Mouse (Mus musculus): ENCODE results near the gene Plxna2. TPM values are rescaled to one million over a fixed set of nuclear protein-coding genes. Genes with fewer than 3 reads are reported as not detected.

Gene Plxna2
- polyA plus RNA-seq, 1 experiment from 2014 or later, result 10.1 TPM

DNA sequence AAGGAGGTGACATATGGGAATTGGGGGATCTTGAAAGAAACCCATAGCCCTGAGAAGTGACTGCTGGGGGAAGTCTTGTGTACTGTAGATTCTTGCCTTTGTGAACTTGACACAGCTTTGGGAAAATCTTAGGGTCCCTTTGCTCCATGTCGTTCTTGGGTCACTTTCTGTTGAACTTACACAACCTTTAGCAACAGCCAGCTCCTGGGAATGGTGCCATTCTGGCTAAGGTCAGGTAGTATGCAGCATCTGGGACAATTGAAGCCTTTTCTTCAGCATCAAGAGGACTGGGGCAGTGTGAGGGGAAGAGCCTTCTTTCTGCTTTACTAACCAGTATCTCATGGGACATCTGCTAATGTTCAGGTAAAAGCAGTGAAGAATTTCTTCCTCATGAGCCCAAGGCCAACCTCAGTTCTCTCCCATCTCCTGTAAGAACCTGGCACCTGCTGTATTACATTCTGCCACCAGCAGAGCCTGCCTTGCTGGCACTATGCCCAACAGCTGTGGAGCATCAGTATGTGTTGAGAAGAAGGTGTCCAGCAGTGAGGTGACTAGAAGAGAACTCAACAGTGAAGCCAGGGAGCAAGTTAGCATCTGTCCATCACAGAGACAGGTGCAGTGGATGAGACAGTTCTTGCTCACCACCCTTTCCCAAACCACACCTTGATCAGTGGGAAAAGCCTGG, 86.3 kb downstream of the Plxna2 start:
- Histone ChIP-seq H3K4me3 (ENCODE audit: low read depth, low read length) (no peak overlapping the region), H3K27ac (ENCODE audit: low read depth) (no peak overlapping the region), H3K4me2 (no peak overlapping the region), H3K4me1 (ENCODE audit: insufficient read depth) (no peaks in the 10 kb centered on the region), H3K9me3 (ENCODE audit: low read depth, low read length) (no peaks in the 10 kb centered on the region), H3K9ac (no peak overlapping the region), H3K36me3 (ENCODE audit: insufficient read depth) (no peaks in the 10 kb centered on the region), H3K27me3 (ENCODE audit: insufficient read depth, low read length) (no peaks in the 10 kb centered on the region)
- TF ChIP-seq CTCF (IDR thresholded peaks at IDR 0.05; ENCODE audit: low read depth), result no peak
- no peak for DNase-seq
- WGBS, result 71% methylated on average over 1 of the region's 1 CpGs
- no peak for ATAC-seq (ENCODE audit: insufficient read depth)

DNA sequence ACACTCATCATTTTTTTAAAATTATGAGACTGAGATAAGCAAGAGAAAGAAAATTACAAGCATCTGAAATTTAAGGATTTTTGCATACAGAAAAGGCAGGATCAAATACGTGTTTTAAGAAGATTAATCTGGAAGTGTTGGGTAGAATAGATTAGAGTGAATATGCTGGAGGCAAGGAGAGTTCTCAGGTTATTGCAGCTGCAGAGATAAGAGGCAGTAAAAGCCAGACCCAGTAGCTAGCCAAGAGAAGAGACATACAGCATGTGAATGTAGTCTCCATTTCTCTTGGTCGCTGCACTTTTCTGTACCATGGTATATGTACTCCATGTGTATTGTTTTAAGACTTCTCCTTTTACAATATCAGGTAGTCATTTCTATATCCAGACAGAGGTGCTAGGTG, 88.5 kb downstream of the Plxna2 start:
- no peak for DNase-seq
- no peaks in the 10 kb centered on the region for H3K36me3 ChIP-seq (ENCODE audit: insufficient read depth)
- ATAC-seq (ENCODE audit: insufficient read depth), result no peak
- no peak overlapping the region for H3K4me2 ChIP-seq
- no peaks in the 10 kb centered on the region for H3K27me3 ChIP-seq (ENCODE audit: insufficient read depth, low read length)
- no peak for TF ChIP-seq CTCF (IDR thresholded peaks at IDR 0.05; ENCODE audit: low read depth)
- H3K9me3 ChIP-seq (ENCODE audit: low read depth, low read length), result no peaks in the 10 kb centered on the region
- H3K9ac ChIP-seq, result no peak overlapping the region
- no peaks in the 10 kb centered on the region for H3K4me1 ChIP-seq (ENCODE audit: insufficient read depth)
- WGBS, result 70% methylated on average over 2 of the region's 2 CpGs
- no peak overlapping the region for H3K4me3 ChIP-seq (ENCODE audit: low read depth, low read length)
- no peak overlapping the region for H3K27ac ChIP-seq (ENCODE audit: low read depth)

DNA sequence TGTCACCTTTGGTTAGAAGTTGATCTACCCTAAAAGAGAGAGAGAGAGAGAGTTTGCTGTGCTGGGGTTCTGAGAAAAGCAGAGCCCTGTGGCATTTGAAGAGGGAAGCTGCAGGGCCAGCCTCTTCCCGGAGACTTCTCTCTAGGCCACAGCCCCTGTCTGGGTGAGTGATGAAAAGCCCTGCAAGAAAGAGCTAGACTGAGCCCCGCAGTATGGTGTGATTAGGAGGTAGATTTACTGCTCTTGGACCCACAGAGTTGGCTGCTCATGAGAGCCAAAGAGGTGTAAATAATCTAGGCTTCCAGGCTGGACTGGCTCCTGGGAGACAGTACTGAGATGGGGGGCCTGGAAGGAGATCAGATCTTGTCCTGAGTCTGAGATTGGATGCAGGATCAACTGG, 94.4 kb downstream of the Plxna2 start:
- no peak overlapping the region for H3K4me2 ChIP-seq
- no peaks in the 10 kb centered on the region for H3K9me3 ChIP-seq (ENCODE audit: low read depth, low read length)
- no peak overlapping the region for H3K9ac ChIP-seq
- WGBS, result 38% methylated on average over 2 of the region's 2 CpGs
- no peak overlapping the region for H3K4me3 ChIP-seq (ENCODE audit: low read depth, low read length)
- H3K27me3 ChIP-seq (ENCODE audit: insufficient read depth, low read length), result no peaks in the 10 kb centered on the region
- no peaks in the 10 kb centered on the region for H3K36me3 ChIP-seq (ENCODE audit: insufficient read depth)
- DNase-seq (no peak), ATAC-seq (ENCODE audit: insufficient read depth) (no peak)
- H3K27ac ChIP-seq (ENCODE audit: low read depth), result no peak overlapping the region
- H3K4me1 ChIP-seq (ENCODE audit: insufficient read depth), result no peaks in the 10 kb centered on the region
- TF ChIP-seq CTCF (IDR thresholded peaks at IDR 0.05; ENCODE audit: low read depth), result no peak

DNA sequence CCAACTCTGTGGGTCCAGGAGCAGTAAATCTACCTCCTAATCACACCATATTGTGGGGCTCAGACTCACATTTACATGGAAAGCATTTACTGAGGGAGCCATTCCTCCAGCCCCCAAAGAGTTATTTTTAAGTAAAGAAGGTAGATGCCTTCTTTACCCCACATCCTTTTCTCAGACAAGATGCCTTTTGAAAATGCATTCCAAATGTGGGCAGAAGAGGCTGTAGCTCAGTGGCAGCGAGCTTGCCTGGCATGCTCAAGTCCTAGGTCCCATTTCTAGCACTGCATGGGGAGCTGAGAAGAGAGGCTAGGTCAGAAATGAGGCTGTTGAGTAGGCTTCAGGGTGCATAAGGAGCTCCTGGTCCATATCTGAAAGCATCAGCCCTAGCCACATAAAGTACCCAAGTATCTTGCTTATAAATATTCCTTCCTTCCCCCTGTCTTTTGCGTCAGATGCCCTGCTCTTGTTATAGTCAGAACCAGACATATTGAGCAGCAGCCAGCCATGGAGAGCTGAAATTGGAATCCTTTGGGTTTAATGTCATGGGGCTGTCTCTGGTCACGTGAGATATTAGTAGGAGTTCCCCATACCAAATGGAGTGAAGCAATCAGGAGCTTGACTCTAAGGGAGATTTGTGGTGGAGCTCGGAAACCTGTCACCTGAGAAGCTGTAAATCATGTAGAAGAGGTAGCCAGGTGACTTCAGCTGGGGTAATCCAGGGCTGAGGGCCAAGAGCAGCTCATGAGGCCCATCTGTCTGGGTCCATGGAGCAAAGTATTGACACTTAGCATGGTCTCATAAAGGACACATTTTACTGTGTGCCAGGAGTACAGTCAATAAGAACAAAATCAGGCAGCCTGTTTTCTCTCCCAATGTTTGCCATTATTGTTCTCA, 96.4 kb downstream of the Plxna2 start:
- H3K9ac ChIP-seq, result no peak overlapping the region
- DNase-seq (no peak), ATAC-seq (ENCODE audit: insufficient read depth) (no peak)
- H3K27ac ChIP-seq (ENCODE audit: low read depth), result no peak overlapping the region
- no peak overlapping the region for H3K4me2 ChIP-seq
- no peak for TF ChIP-seq CTCF (IDR thresholded peaks at IDR 0.05; ENCODE audit: low read depth)
- 81% methylated on average over 4 of the region's 4 CpGs for WGBS
- H3K4me1 ChIP-seq (ENCODE audit: insufficient read depth), result no peaks in the 10 kb centered on the region
- no peak overlapping the region for H3K4me3 ChIP-seq (ENCODE audit: low read depth, low read length)
- H3K36me3 ChIP-seq (ENCODE audit: insufficient read depth), result no peaks in the 10 kb centered on the region
- H3K9me3 ChIP-seq (ENCODE audit: low read depth, low read length), result no peaks in the 10 kb centered on the region
- H3K27me3 ChIP-seq (ENCODE audit: insufficient read depth, low read length), result no peaks in the 10 kb centered on the region

DNA sequence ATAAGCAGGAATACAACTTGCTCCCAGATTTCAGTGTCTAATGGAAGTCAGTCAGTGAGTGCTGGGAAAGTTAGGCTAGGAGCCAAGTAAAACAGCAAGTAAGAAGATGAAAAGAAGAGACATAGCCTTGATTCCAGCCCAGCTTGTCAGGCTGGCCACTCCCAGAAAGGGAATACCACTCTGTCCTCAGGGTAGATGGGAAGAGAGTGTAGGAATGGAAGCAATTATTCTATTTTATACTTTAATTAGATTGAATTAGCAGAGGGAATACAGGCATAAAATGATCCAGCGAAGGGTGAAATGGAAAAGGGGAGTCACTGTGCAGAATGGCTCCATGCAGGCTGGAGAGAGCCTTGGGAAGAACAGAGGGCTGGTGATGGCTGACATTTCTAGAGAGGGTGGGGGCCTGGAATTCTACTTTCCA, 99.4 kb downstream of the Plxna2 start:
- Histone ChIP-seq H3K4me2 (no peak overlapping the region), H3K4me3 (ENCODE audit: low read depth, low read length) (no peak overlapping the region), H3K4me1 (ENCODE audit: insufficient read depth) (no peaks in the 10 kb centered on the region), H3K36me3 (ENCODE audit: insufficient read depth) (no peaks in the 10 kb centered on the region), H3K9ac (no peak overlapping the region), H3K9me3 (ENCODE audit: low read depth, low read length) (no peaks in the 10 kb centered on the region), H3K27me3 (ENCODE audit: insufficient read depth, low read length) (no peaks in the 10 kb centered on the region), H3K27ac (ENCODE audit: low read depth) (no peak overlapping the region)
- TF ChIP-seq CTCF (IDR thresholded peaks at IDR 0.05; ENCODE audit: low read depth), result no peak
- DNase-seq (peak; percentile 33), ATAC-seq (ENCODE audit: insufficient read depth) (peak; percentile 35; the same call in 1 of the 2 replicates)
- 77% methylated on average over 1 of the region's 1 CpGs for WGBS

DNA sequence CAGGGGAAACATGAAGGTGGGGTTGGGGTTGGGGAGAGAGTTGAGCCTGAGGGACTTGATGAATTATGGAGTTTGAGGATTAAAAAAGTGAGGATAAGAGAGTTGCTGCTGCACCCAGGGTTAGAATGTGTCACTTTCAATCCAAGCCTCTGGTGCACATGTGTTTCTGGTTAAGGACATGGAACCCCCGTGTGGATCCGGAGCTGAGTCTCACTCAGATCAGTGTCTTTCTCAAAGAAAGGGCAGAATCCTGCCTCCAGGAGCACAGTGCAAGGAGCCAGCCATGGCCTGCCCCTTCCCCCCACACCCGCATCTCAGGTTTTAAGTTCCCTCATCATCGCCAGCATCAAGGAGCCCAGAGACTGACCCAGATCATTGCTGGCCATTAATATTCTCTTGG, 102.4 kb downstream of the Plxna2 start:
- H3K4me1 ChIP-seq (ENCODE audit: insufficient read depth), result no peaks in the 10 kb centered on the region
- no peaks in the 10 kb centered on the region for H3K27me3 ChIP-seq (ENCODE audit: insufficient read depth, low read length)
- no peak overlapping the region for H3K4me3 ChIP-seq (ENCODE audit: low read depth, low read length)
- no peak for TF ChIP-seq CTCF (IDR thresholded peaks at IDR 0.05; ENCODE audit: low read depth)
- H3K27ac ChIP-seq (ENCODE audit: low read depth), result no peak overlapping the region
- ATAC-seq (ENCODE audit: insufficient read depth) (no peak), DNase-seq (no peak)
- H3K4me2 ChIP-seq, result no peak overlapping the region
- H3K36me3 ChIP-seq (ENCODE audit: insufficient read depth), result no peaks in the 10 kb centered on the region
- H3K9ac ChIP-seq, result no peak overlapping the region
- no peaks in the 10 kb centered on the region for H3K9me3 ChIP-seq (ENCODE audit: low read depth, low read length)
- WGBS, result 64% methylated on average over 4 of the region's 4 CpGs

DNA sequence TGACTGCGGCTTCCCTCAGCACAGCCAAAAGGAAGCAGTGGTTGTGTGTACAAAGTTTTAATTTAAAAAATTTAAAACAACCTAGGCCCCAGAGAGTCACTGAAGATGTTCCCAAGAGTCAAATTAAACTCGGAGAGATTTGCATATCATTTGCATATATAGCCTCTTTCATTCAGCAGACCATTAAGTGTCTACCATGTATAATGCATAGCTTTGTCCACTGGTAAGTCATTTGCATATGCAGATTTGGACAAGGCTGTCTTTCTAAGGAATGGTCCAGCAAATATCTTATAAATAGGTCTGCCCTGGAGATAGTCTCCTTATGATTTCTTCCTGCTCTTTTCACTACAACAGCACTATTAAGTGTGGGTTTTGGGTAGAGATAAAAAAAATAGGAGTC, 103.2 kb downstream of the Plxna2 start:
- ATAC-seq (ENCODE audit: insufficient read depth) (no peak), DNase-seq (no peak)
- no peaks in the 10 kb centered on the region for H3K36me3 ChIP-seq (ENCODE audit: insufficient read depth)
- H3K27ac ChIP-seq (ENCODE audit: low read depth), result no peak overlapping the region
- no peaks in the 10 kb centered on the region for H3K9me3 ChIP-seq (ENCODE audit: low read depth, low read length)
- no peak overlapping the region for H3K9ac ChIP-seq
- H3K4me2 ChIP-seq, result no peak overlapping the region
- no peak for TF ChIP-seq CTCF (IDR thresholded peaks at IDR 0.05; ENCODE audit: low read depth)
- 87% methylated on average over 2 of the region's 2 CpGs for WGBS
- no peak overlapping the region for H3K4me3 ChIP-seq (ENCODE audit: low read depth, low read length)
- no peaks in the 10 kb centered on the region for H3K27me3 ChIP-seq (ENCODE audit: insufficient read depth, low read length)
- H3K4me1 ChIP-seq (ENCODE audit: insufficient read depth), result no peaks in the 10 kb centered on the region

Data from lung, embryonic 14.5 days (tissue).